Mouse (Mus musculus): ENCODE results near the gene Cpn1. TPM values are rescaled to one million over a fixed set of nuclear protein-coding genes. Genes with fewer than 3 reads are reported as not detected.

The Cpn1 gene
- total and polyA plus RNA-seq, 3 experiments = 0.27 to 0.33 TPM; not detected in 1

GRCm38 (mm10) chr19:44023066-44023465 is 36.7 kb upstream of the Cpn1 start:
- H3K27ac ChIP-seq (ENCODE audit: control insufficient read depth, low read depth, low read length) = no peak overlapping the region
- H3K4me3 ChIP-seq (ENCODE audit: control insufficient read depth in 1 of 2, insufficient read depth in 1 of 2, low read depth in 2 of 2, low read length in 2 of 2) = no peak overlapping the region
- no peak for TF ChIP-seq ZKSCAN1 (IDR thresholded peaks at IDR 0.05; ENCODE audit: low read depth, low read length)
- TF ChIP-seq KAT2A (conservative IDR thresholded peaks at IDR 0.05; ENCODE audit: low read depth, low read length) = no peak
- TF ChIP-seq CTCF (IDR thresholded peaks at IDR 0.05 in 2 of 3, conservative IDR thresholded peaks at IDR 0.05 in 1 of 3; ENCODE audit: control insufficient read depth in 1 of 3, insufficient read depth in 1 of 3, low read depth in 2 of 3, low read length in 3 of 3, poor library complexity in 1 of 3, severe bottlenecking in 1 of 3) = peak; percentile 19 to 53 (median 38); a peak in 4 of 6 replicates
- no peak overlapping the region for H3K9ac ChIP-seq (ENCODE audit: control insufficient read depth, low read depth, low read length, poor library complexity, severe bottlenecking)
- peak; percentile 54 for DNase-seq (ENCODE audit: low read depth, low spot score)
- H3K27me3 ChIP-seq (ENCODE audit: control insufficient read depth in 1 of 2, insufficient read depth in 2 of 2, low read length in 2 of 2) = peaks cover 0 to 3% of the 10 kb centered on the region in 2 experiments; a peak in 1 of 4 replicates
- no peaks in the 10 kb centered on the region for H3K79me2 ChIP-seq (ENCODE audit: control insufficient read depth, insufficient read depth, low read length, poor library complexity)
- no peaks in the 10 kb centered on the region for H3K36me3 ChIP-seq (ENCODE audit: control insufficient read depth in 1 of 2, insufficient read depth in 2 of 2, low read length in 2 of 2)
- H3K9me3 ChIP-seq (replicated peaks; ENCODE audit: insufficient read depth, low read length) = no peaks in the 10 kb centered on the region
- H3K4me1 ChIP-seq (ENCODE audit: control insufficient read depth in 1 of 2, insufficient read depth in 2 of 2, low read length in 2 of 2) = peaks cover 2 to 6% of the 10 kb centered on the region in 2 experiments; a peak in 3 of 4 replicates

GRCm38 (mm10) chr19:44021502-44021901 is 35.1 kb upstream of the Cpn1 start:
- Histone ChIP-seq H3K27ac (ENCODE audit: control insufficient read depth, low read depth, low read length) (no peak overlapping the region), H3K79me2 (ENCODE audit: control insufficient read depth, insufficient read depth, low read length, poor library complexity) (no peaks in the 10 kb centered on the region), H3K36me3 (ENCODE audit: control insufficient read depth in 1 of 2, insufficient read depth in 2 of 2, low read length in 2 of 2) (no peaks in the 10 kb centered on the region), H3K9ac (ENCODE audit: control insufficient read depth, low read depth, low read length, poor library complexity, severe bottlenecking) (no peak overlapping the region), H3K4me1 (ENCODE audit: control insufficient read depth in 1 of 2, insufficient read depth in 2 of 2, low read length in 2 of 2) (peaks cover 1 to 2% of the 10 kb centered on the region in 2 experiments; a peak in 2 of 4 replicates), H3K4me3 (ENCODE audit: control insufficient read depth in 1 of 2, insufficient read depth in 1 of 2, low read depth in 2 of 2, low read length in 2 of 2) (no peak overlapping the region), H3K27me3 (ENCODE audit: control insufficient read depth in 1 of 2, insufficient read depth in 2 of 2, low read length in 2 of 2) (peaks cover 0 to 4% of the 10 kb centered on the region in 2 experiments; a peak in 1 of 4 replicates), H3K9me3 (replicated peaks; ENCODE audit: insufficient read depth, low read length) (no peaks in the 10 kb centered on the region)
- TF ChIP-seq TCF12 (IDR thresholded peaks at IDR 0.05; ENCODE audit: low read depth, low read length) = no peak
- TF ChIP-seq UBTF (IDR thresholded peaks at IDR 0.05; ENCODE audit: borderline replicate concordance, insufficient read depth, low read depth, low read length) = no peak
- no peak for TF ChIP-seq GATA1 (IDR thresholded peaks at IDR 0.05; ENCODE audit: low read depth, low read length)
- no peak for TF ChIP-seq MEF2A (IDR thresholded peaks at IDR 0.05; ENCODE audit: extremely low read depth, insufficient replicate concordance, low read depth, low read length, poor library complexity, severe bottlenecking)
- TF ChIP-seq POLR2A (IDR thresholded peaks at IDR 0.05; ENCODE audit: control insufficient read depth in 1 of 2, insufficient read depth in 1 of 2, low read depth in 1 of 2, low read length in 2 of 2, poor library complexity in 1 of 2) = no peak
- TF ChIP-seq TAL1 (IDR thresholded peaks at IDR 0.05; ENCODE audit: low read length) = no peak
- no peak for TF ChIP-seq MYB (IDR thresholded peaks at IDR 0.05; ENCODE audit: low read depth, low read length)
- no peak for TF ChIP-seq ZC3H11A (IDR thresholded peaks at IDR 0.05; ENCODE audit: low read depth, low read length)
- TF ChIP-seq POLR2AphosphoS5 (IDR thresholded peaks at IDR 0.05; ENCODE audit: borderline replicate concordance, low read depth, low read length) = no peak
- no peak for TF ChIP-seq MXI1 (IDR thresholded peaks at IDR 0.05; ENCODE audit: low read depth, low read length)
- TF ChIP-seq MAZ (IDR thresholded peaks at IDR 0.05; ENCODE audit: low read depth, low read length) = no peak
- no peak for TF ChIP-seq GABPA (IDR thresholded peaks at IDR 0.05; ENCODE audit: low read depth, low read length)
- no peak for TF ChIP-seq TBP (IDR thresholded peaks at IDR 0.05; ENCODE audit: low read depth, low read length)
- no peak for TF ChIP-seq KAT2A (conservative IDR thresholded peaks at IDR 0.05; ENCODE audit: low read depth, low read length)
- no peak for TF ChIP-seq NRF1 (IDR thresholded peaks at IDR 0.05; ENCODE audit: insufficient read depth, low read depth, low read length, poor library complexity, severe bottlenecking)
- TF ChIP-seq HCFC1 (IDR thresholded peaks at IDR 0.05; ENCODE audit: low read depth, low read length) = no peak
- no peak for TF ChIP-seq ZMIZ1 (IDR thresholded peaks at IDR 0.05; ENCODE audit: low read depth, low read length)
- no peak for TF ChIP-seq SMC3 (IDR thresholded peaks at IDR 0.05; ENCODE audit: low read depth, low read length)
- no peak for TF ChIP-seq RCOR1 (IDR thresholded peaks at IDR 0.05; ENCODE audit: low read depth, low read length)
- DNase-seq (ENCODE audit: low read depth, low spot score) = no peak

Measured in MEL (cell line).